Mouse (Mus musculus) forebrain, embryonic 15.5 days (tissue): ENCODE measurements at regions not wholly inside any gene's neighbourhood (a gene's known extent, or its start where the extent isn't known, plus 50 kb on each side); places are given as distances from the start of the nearest gene placed in this dataset.
A peak's percentile ranks its signal among the peaks of the same experiment; 100 is the strongest.

Experiments used
- ATAC-seq: fragments of 200-750 bp; cut with Nextera tagmentation; replicated peaks from 2 replicates; pipeline ENCODE4 v1.8.0; 2017; ENCODE audit warnings: mild to moderate bottlenecking, moderate TSS enrichment, moderate library complexity
- H3K27ac ChIP-seq: fragments of 300-500 bp; sonication (generic); replicated peaks from 2 replicates; pipeline ENCODE4 v1.5.1; 2015; ENCODE audit warnings: mild to moderate bottlenecking, inconsistent platforms
- H3K27me3 ChIP-seq: fragments of 300-500 bp; sonication (generic); 2 replicates; pipeline ENCODE4 v1.6.1; 2015; ENCODE audit warnings: inconsistent platforms
- H3K36me3 ChIP-seq: fragments of 300-500 bp; sonication (generic); 2 replicates; pipeline ENCODE4 v1.6.1; 2015; ENCODE audit warnings: mild to moderate bottlenecking, inconsistent platforms
- H3K4me1 ChIP-seq: fragments of 300-500 bp; sonication (generic); 2 replicates; pipeline ENCODE4 v1.6.1; 2015; ENCODE audit warnings: inconsistent platforms
- H3K4me2 ChIP-seq: fragments of 300-500 bp; sonication (generic); replicated peaks from 2 replicates; pipeline ENCODE4 v1.6.1; 2015; ENCODE audit warnings: mild to moderate bottlenecking, inconsistent platforms
- H3K4me3 ChIP-seq: fragments of 300-500 bp; sonication (generic); 2 replicates; pipeline ENCODE4 v1.5.1; 2015; ENCODE audit warnings: mild to moderate bottlenecking, inconsistent platforms
- H3K9ac ChIP-seq: fragments of 300-500 bp; sonication (generic); replicated peaks from 2 replicates; pipeline ENCODE4 v1.6.1; 2015; ENCODE audit warnings: mild to moderate bottlenecking, inconsistent platforms
- H3K9me3 ChIP-seq: fragments of 300-500 bp; sonication (generic); 2 replicates; pipeline ENCODE4 v1.6.1; 2016; ENCODE audit warnings: inconsistent platforms
- WGBS: fragments of 180-500 bp; shearing (Covaris S2); methylation state at CpG from one replicate; pipeline ENCODE4 v1.1.7; 2015; ENCODE audit warnings: mixed read lengths; 5-methylcytosine and 5-hydroxymethylcytosine counted together

GRCm38 (mm10) chr3:137775076-137775849 lies 89.0 kb upstream of the H2afz start:
- peaks cover 13% of the 10 kb centered on the region for H3K4me1 ChIP-seq
- H3K9me3 ChIP-seq: no peaks in the 10 kb centered on the region
- H3K4me2 ChIP-seq: no peak overlapping the region
- peak overlapping the region; percentile 66 for H3K27ac ChIP-seq
- ATAC-seq: peak; percentile 70
- 63% methylated on average over 6 of the region's 6 CpGs for WGBS
- H3K4me3 ChIP-seq: no peak overlapping the region
- H3K36me3 ChIP-seq: no peaks in the 10 kb centered on the region
- no peak overlapping the region for H3K9ac ChIP-seq
- no peaks in the 10 kb centered on the region for H3K27me3 ChIP-seq

DNA sequence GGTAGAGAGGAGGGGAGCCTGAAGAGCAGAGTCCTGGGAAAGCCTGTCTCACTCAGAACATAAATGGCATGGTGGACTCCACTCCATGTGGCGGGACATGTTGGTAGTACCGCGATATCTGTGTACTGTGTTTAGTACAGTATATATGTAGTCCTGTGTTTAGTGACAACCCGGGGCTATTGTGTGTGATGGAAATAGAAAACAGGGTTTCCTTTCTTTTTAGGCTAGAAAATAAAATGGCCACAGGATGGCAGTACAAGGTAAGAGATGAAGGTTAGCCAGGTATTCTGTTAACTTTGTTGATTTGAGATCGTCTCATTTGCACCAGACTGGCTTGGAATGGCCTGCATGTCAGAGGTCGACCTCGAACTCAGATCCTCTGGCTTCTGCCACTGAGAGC lies 86.2 kb upstream of the H2afz start:
- peak; percentile 51 for ATAC-seq
- H3K4me2 ChIP-seq: no peak overlapping the region

GRCm38 (mm10) chr3:137780029-137780428 lies 84.3 kb upstream of the H2afz start:
- Histone ChIP-seq H3K27me3 (no peaks in the 10 kb centered on the region), H3K36me3 (no peaks in the 10 kb centered on the region), H3K4me3 (no peak overlapping the region), H3K27ac (no peak overlapping the region), H3K4me2 (peak overlapping the region; percentile 20), H3K4me1 (peaks cover 29% of the 10 kb centered on the region), H3K9ac (no peak overlapping the region), H3K9me3 (no peaks in the 10 kb centered on the region)
- WGBS: 1% methylated on average over 11 of the region's 11 CpGs
- ATAC-seq: no peak

More for the DNA sequence above, 86.2 kb upstream of the H2afz start:
- WGBS: 31% methylated on average over 7 of the region's 7 CpGs
- Histone ChIP-seq H3K27me3 (no peaks in the 10 kb centered on the region), H3K9me3 (no peaks in the 10 kb centered on the region), H3K9ac (peak overlapping the region; percentile 26; the same call in 1 of the 2 replicates), H3K27ac (no peak overlapping the region), H3K36me3 (no peaks in the 10 kb centered on the region), H3K4me1 (peaks cover 16% of the 10 kb centered on the region), H3K4me3 (no peak overlapping the region)

DNA sequence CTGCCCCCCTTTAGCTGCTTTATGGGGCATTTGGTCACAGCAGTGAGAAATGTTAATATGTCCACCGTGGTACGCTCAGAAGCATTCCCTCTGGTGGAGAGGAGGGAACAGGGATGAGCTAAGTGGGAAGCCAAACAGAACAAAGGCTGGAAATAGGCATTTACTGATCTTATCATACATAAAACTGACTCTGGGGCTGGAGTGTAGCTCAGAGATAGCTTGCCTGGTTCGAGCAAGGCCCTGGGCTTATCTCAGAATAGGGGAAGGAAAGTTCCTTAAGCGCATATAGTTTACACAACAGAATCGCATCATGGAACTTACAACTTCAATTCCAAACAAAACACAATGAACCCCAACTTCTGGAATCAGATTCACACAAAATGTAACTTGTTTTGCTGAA lies 81.5 kb upstream of the H2afz start:
- no peak for ATAC-seq
- Histone ChIP-seq H3K4me2 (no peak overlapping the region), H3K4me1 (peaks cover 28% of the 10 kb centered on the region), H3K27me3 (no peaks in the 10 kb centered on the region), H3K36me3 (no peaks in the 10 kb centered on the region), H3K9ac (no peak overlapping the region), H3K9me3 (no peaks in the 10 kb centered on the region), H3K4me3 (no peak overlapping the region), H3K27ac (no peak overlapping the region)
- WGBS: 86% methylated on average over 5 of the region's 5 CpGs

DNA sequence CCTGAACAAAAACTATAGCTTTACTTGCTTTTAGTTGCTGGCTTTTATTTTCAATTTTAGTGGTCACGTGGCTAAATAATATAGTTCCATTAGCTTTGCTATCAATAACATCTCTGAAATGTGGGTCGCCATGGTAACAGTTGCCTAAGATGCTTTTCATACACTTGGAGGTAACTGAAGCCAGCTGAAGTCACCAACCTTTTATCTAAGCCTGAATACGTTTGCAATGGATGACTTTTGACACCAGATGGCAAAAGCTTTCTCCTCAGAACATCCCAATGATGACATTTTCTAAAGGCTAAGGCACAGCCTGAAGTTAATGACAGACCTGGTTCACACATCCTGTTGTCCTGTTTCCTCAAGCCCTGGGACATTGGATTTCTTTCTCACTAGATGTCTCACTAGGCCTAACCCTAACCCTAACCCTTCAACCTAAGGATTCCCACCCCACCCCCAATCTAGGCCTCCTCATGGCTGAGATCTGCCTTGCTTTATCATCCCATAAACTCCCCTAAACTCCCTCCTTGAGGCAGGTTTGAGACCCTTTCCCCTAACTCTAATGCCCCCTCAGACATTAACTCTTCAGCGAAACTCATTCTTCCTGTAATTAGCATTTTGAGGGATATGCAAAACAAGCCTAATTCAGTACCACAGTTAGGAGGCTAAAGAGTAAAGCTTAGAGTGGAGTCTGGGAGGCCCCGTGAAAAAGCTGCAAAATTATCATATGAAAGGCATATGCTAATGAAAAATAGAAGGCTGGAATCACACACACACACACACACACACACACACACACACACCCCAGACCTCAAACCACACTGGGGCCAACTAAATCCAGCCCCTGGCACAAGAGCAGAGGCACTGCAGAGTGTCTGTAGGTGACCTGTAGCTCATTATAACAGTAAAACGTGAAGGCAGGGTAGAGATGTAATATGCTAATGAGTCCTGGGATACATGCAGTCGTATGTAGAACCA lies 80.1 kb upstream of the H2afz start:
- peaks cover 25% of the 10 kb centered on the region for H3K4me1 ChIP-seq
- H3K27me3 ChIP-seq: no peaks in the 10 kb centered on the region
- peak overlapping the region; percentile 77 for H3K27ac ChIP-seq
- H3K36me3 ChIP-seq: no peaks in the 10 kb centered on the region
- H3K4me2 ChIP-seq: no peak overlapping the region
- no peak overlapping the region for H3K4me3 ChIP-seq
- H3K9me3 ChIP-seq: no peaks in the 10 kb centered on the region
- WGBS: 17% methylated on average over 7 of the region's 7 CpGs
- no peak overlapping the region for H3K9ac ChIP-seq
- ATAC-seq: peak; percentile 83

DNA sequence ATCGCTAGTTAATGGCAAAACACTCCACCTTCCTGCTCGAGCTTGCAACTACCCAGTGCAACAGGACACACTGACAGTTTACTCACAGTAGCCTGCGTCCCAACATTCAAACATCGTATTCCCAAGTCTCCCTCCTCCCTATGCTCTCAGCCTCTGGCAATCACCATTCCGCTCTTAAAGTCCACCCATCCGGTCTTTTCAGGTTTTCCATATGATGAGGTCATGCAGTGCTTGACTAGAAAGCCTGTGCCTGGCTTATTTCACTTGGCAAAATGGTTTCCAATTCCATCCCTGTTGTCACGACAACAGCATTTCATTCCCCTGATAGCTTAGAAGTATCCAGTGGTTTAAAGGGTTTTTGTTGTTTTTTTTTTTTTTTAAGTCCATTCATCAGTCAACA lies 79.1 kb upstream of the H2afz start:
- Histone ChIP-seq H3K36me3 (no peaks in the 10 kb centered on the region), H3K4me3 (no peak overlapping the region), H3K9ac (no peak overlapping the region), H3K4me1 (peaks cover 21% of the 10 kb centered on the region), H3K4me2 (no peak overlapping the region), H3K27ac (peak overlapping the region; percentile 77), H3K9me3 (no peaks in the 10 kb centered on the region), H3K27me3 (no peaks in the 10 kb centered on the region)
- ATAC-seq: peak; percentile 71
- 11% methylated on average over 7 of the region's 7 CpGs for WGBS

GRCm38 (mm10) chr3:137785871-137786270 lies 78.4 kb upstream of the H2afz start:
- Histone ChIP-seq H3K9me3 (no peaks in the 10 kb centered on the region), H3K4me2 (no peak overlapping the region), H3K9ac (no peak overlapping the region), H3K27me3 (no peaks in the 10 kb centered on the region), H3K4me3 (no peak overlapping the region), H3K4me1 (peaks cover 18% of the 10 kb centered on the region), H3K27ac (0 out of 2 replicates have a peak overlapping the region, but pooled peaks have one; percentile 77), H3K36me3 (no peaks in the 10 kb centered on the region)
- WGBS: 34% methylated on average over 2 of the region's 2 CpGs
- ATAC-seq: no peak

GRCm38 (mm10) chr3:137789671-137790070 lies 74.6 kb upstream of the H2afz start:
- H3K4me2 ChIP-seq: no peak overlapping the region
- 68% methylated on average over 6 of the region's 6 CpGs for WGBS
- no peaks in the 10 kb centered on the region for H3K9me3 ChIP-seq
- H3K4me3 ChIP-seq: no peak overlapping the region
- ATAC-seq: no peak
- H3K27me3 ChIP-seq: no peaks in the 10 kb centered on the region
- H3K4me1 ChIP-seq: peaks cover 7% of the 10 kb centered on the region
- H3K27ac ChIP-seq: no peak overlapping the region
- no peak overlapping the region for H3K9ac ChIP-seq
- H3K36me3 ChIP-seq: no peaks in the 10 kb centered on the region

DNA sequence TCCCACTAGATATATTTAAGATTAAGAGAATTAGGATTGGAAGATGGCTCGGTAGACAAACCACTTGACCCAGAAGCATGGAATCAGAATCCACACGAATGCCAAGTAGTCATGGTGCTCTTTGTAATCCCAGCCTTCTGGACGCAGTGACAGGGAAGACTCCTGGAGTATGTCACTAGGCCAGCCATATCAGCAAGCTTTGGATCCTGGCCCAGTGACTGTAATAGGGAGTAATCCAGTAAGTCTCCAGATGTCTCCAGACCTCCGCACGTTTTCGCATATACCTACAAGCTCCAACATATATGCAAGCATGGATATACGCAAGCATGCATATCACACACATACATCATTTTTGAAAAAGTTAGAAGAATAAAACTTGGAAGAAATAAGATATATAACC lies 73.9 kb upstream of the H2afz start:
- H3K4me2 ChIP-seq: no peak overlapping the region
- H3K27ac ChIP-seq: no peak overlapping the region
- no peaks in the 10 kb centered on the region for H3K36me3 ChIP-seq
- no peak overlapping the region for H3K9ac ChIP-seq
- no peaks in the 10 kb centered on the region for H3K9me3 ChIP-seq
- 86% methylated on average over 7 of the region's 7 CpGs for WGBS
- no peak overlapping the region for H3K4me3 ChIP-seq
- no peak for ATAC-seq
- no peaks in the 10 kb centered on the region; the same call in 1 of the 2 replicates for H3K4me1 ChIP-seq
- H3K27me3 ChIP-seq: no peaks in the 10 kb centered on the region

- WGBS: 88% methylated on average over 7 of the region's 7 CpGs
- ATAC-seq: no peak
- H3K36me3 ChIP-seq: no peaks in the 10 kb centered on the region
- H3K4me3 ChIP-seq: no peak overlapping the region
- H3K27me3 ChIP-seq: no peaks in the 10 kb centered on the region
- no peaks in the 10 kb centered on the region for H3K4me1 ChIP-seq
- H3K27ac ChIP-seq: no peak overlapping the region
- no peak overlapping the region for H3K4me2 ChIP-seq
- no peak overlapping the region for H3K9ac ChIP-seq
- no peaks in the 10 kb centered on the region for H3K9me3 ChIP-seq
Observed at GRCm38 (mm10) chr3:137795754-137796315, 68.5 kb upstream of the H2afz start.

DNA sequence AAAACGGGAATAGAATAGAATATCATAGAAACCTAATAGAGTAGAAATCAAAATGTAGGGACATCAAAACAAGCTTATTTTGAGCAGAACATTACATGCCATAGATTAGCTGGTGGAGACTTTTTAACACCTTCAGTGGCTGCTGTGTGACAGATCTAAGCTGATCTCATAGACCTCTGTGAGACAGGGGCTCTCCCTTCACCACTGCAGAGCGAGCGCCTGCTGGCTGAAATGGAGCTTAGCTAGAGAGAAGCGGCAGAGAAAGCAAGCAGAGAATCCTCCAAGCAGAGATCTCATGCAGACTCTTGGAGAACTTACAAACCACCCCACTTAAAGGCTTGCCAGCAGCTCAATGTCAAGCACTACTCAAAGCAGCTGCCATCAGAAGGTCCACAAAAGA lies 65.5 kb upstream of the H2afz start:
- no peak overlapping the region for H3K4me2 ChIP-seq
- H3K27ac ChIP-seq: no peak overlapping the region
- H3K9ac ChIP-seq: no peak overlapping the region
- ATAC-seq: no peak
- no peaks in the 10 kb centered on the region for H3K27me3 ChIP-seq
- 86% methylated on average over 4 of the region's 4 CpGs for whole genome bisulfite sequencing
- H3K4me1 ChIP-seq: no peaks in the 10 kb centered on the region
- no peaks in the 10 kb centered on the region for H3K36me3 ChIP-seq
- H3K4me3 ChIP-seq: no peak overlapping the region
- no peaks in the 10 kb centered on the region for H3K9me3 ChIP-seq
